Mouse (Mus musculus) layer of hippocampus, adult 8-10 months (tissue): ENCODE data around the gene Sec61g. TPM values are rescaled to one million over a fixed set of nuclear protein-coding genes. Genes with fewer than 3 reads are reported as not detected.
"Not testable (repeated sequence)": the region's sequence is repeated elsewhere in the genome, so short reads cannot be mapped to it uniquely, and the experiment has no call there.

Experiments used
- DNase-seq, 2 experiments: peaks; one replicate each; pipeline ENCODE4 v3.0.0; 2022; ENCODE audit warnings: low spot score in 2 of 2
- total RNA-seq, 4 experiments: library from RNA; stranded (reverse); gene quantifications; 2 replicates each; pipeline ENCODE4 v1.2.4; 2022

Gene Sec61g
- total RNA-seq, result 10 to 100 TPM in 2 of 4 experiments, 1 to 10 TPM in 2; 8.2 to 13.9 (median 10.1) TPM

DNA sequence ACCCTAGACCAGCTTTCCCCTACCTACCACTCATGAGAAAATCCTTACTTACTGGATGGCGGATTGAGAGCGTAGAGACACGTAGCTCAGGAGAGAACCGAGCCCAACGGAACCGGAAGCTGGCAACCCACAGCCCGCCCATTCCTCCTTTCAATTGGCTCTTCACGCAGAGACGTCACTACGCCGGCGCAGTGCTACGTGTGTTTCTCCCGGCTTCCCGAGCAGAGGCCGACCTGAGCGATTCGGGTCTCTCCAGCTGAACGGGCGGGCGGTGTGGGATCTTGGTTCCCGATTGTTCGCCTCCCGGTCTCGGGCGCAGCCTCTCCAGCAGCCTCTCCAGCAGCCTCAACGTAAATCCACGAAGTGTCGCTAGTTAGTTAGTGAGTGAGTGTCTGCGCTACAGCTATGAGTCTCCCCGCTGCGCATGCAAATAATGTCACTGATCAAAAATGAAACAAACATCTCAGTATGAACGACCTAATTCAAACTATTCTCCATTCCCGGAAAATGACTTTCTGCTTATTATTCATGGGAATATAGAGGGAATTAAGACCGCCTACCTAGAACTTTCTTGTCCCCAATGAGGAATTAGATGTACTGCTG is at the start of gene Sec61g:
Gene Sec61g, minus strand, starts transcription at position 433 of the 603 bp plus-strand sequence.
- DNase-seq, result peak; percentile 92 to 93

DNA sequence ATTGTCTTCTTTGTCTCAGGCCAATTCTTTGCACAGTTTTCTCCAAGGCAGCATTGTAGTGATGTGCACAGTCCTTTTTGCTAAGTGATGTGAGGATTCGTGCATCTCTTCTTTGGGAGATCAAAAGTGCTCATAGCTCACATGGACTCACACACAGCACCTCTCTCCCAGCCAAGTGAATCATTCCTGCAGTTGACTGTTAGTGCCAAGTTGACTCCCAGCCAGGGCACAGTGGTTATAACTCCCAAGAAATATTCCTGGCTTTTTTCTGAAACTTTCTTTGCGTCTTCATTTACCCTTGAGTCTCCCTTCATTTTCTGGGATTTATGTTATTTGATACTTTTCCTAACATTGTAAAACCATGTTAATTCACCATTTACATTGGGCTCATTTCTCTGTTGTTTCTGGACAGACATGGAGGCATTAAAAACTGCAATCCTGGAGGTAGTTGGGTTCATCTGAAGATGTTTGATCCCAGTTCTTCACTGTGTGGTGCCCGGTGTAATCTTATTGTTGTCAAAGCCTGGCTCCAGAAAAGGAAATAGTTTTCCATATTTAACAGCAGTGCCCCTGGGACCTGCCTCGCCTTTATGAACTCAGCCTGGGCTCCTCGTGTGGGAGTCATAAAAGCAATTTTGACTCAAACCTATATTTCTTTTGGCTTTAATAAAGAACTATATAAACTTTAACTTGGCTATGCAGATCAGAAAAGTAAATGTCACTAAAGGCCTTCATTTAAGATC is 38.3 kb upstream of the Sec61g start:
- no peak for DNase-seq

DNA sequence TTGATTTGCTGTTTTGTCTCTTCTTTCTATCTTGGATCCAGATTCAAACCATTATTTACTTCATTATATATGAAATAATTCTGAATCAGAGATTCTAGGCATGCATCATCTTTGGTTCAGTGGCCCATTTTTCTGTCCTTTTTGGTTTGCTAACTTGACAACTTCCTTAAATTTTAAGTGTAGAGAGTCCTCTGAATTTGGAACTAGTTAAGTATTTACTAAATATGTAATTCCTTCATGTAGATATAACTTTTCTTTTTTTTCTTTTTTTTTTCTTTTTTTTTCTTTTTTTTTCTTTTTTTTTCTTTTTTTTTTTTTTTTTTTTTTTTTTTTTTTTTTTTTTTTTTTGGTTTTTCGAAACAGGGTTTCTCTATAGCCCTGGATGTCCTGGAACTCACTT is 29.1 kb upstream of the Sec61g start:
- no peak for DNase-seq

DNA sequence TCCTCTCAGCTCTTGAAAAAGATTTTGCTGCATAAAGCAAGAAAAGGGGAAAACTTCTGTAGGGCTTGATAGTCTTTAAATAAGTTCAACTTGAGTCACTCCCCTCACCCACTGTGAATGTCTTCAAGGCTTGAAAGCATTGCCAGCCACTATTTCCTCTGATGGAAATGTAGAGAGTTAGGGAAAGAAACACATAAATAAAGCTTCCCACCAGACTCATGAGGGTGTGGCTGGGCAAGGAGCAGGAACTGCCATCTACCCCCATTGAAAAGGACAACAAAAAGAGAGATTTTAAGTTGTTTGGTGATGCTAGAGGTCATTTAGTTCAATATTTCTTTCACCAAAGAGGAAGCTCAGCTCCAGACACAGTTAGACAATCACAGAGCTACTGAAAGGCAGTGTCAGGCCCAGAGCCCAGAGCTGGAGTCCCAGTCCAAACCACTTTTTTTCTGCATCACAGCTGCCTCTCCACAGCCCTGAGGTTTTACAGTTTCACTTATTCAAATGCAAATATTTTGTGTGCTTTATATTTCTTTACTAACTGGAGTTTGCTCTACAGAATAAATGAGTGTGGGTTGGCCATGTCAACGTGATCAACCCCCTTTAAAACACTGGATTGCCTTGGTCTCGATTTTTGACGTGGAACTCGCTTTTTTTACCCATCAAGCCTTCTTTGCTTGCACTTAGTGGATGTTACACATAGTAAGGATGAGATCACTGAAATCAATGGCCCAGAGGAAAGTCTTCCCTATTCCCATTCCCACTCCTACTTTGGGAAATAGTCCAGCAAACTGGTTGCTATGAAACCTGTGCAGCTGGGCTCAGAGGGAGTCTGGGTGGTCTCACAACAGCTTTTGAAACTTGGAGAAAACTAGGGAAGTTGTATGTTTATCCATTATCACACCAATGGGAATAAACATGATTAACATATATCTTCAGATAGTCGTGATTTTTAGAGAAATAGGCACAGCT is 26.6 kb upstream of the Sec61g start:
- no peak for DNase-seq

DNA sequence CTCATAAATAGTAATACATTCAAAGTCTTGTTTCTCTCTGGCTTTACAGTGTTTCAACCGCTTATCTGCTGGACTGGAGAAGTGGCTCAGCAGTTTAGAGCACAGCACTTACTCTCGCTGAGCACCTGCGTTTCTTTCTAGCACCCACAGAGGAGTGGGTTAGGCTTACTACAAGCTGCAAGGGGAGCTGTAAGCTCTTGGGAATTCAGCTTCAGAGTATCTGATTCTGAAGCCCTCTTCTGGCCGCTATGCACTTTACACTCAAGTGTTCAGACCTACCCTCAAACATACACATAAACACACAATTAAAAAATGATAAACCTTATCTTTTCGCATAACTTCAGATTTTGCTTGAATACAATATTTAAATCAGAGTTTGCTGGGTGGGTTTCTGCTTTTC is 24.6 kb upstream of the Sec61g start:
- no peak for DNase-seq

DNA sequence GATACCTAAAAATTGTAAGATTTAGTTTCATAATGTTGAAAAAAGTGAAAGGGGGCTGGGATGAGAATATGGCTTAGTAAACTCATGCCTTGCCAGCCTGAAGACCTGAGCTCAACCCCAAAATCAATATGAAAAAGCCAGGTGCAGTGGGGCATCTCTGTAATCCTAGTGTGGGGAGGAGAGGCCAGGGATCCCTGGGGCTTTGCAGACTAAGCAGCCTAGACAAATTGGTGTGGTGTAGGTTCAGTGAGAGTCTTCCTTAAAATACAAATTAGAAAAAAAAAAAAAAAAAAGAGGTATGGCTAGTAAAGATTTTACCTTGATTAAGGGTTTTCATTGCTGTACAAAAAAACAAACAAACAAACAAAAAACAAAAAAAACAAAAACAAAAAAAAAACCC is 20.6 kb upstream of the Sec61g start:
- no peak for DNase-seq

DNA sequence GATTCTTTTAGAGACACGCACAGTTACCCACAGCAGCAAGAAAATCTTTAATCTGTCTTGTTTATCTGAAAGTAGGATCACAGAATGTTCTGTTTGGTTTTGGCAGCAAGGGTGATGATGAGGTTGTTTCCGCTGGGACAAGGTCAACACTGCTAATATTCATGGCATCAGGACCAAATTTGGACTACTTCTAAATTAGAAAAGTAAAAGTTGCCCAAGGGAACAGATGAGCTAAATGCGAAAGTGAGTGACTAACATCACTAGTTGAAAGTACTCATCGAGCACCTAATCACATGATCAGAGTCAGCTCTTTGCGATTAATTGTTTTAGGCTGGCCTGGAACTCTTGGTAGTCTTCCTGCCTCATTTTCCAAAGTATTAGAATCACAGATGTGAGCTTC is 20.1 kb upstream of the Sec61g start:
- no peak for DNase-seq

DNA sequence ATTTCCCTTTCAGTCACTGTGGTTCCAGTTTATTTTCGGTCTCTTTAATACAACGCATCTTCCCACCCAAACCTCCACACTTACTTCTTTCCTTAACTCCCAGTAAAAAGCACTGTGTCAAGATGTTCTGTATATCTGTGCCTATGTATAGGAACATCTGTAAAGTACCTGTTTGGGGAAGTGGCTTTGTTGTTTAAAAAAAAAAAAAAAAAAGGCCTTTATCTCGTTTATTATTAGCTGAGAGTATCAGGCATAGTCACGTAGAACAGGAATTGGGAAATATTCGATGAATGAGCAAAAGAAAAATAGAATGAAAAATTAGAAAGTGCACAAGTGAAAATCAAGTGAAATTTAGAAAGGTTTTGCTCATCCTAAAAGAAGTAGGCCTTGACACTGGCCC is 19.5 kb upstream of the Sec61g start:
- no peak for DNase-seq

DNA sequence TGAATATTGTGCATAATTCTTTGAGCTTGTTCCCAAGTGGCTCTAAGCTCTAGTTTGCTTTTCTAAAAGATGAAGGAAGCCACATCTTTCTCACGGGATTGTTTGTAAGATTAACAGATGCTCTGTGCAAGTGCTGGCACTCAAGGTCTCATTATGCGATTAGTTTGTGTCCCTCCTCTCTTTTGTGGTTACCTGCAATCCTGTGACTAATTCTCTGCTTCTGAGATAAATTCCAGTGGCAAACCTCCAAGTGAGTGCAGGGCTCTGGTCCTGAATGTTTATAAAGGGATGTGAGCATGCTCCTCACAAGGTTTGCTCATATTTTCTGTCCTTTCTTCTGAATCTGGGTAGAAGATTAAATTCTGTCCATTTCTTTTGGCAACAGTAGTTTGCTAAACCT is 18.2 kb upstream of the Sec61g start:
- no peak for DNase-seq

DNA sequence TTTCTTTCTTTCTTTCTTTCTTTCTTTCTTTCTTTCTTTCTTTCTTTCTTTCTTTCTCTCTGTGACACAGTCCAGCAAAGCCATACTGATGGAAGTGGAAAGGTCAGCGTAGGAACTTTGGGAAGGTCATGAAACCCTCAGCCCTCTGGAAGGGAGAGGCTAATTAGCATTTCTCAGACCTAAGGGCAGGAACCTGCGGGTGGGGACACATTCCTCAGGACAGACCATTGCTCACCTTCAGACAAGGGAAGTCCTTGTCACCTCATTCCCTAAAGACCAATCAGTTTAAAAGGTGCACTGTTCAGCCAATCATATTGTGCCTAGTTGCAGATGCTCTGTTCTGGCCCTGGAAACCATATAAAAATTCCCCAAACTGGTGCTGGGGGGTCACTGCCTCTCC is 17.4 kb upstream of the Sec61g start:
- no peak for DNase-seq

DNA sequence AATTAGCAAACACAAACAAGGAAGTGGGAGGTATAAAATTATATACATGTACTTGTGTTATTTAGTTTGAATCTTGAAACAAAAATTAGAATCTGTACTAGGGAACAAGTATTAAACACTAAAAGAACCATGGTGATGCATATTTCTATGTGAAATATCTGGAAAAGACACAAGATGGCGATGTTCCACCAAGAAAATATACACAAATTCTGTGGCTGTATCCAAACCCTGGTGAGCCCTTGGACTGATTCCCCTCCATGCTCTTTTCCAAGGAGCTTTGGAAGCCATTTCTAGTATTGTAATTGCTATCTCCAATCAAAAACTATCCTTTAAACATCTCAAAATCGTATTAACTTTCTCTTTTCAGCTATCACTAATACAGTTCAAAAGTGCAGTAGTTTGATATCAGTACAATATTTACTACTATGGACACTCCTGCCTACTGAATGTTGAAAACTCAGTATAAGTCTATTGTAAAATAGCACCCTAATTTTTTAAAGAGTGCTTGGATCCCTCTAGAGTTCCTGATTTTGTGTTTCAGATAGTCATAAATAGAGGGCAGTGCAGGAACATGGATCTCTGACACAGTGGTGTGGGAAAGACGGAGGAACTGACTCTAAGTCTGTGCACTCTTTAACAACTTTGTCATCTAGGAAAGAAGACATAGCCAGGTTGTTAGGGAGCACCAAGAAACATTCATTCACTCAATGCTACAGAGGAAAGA is 16.8 kb upstream of the Sec61g start:
- no peak for DNase-seq

DNA sequence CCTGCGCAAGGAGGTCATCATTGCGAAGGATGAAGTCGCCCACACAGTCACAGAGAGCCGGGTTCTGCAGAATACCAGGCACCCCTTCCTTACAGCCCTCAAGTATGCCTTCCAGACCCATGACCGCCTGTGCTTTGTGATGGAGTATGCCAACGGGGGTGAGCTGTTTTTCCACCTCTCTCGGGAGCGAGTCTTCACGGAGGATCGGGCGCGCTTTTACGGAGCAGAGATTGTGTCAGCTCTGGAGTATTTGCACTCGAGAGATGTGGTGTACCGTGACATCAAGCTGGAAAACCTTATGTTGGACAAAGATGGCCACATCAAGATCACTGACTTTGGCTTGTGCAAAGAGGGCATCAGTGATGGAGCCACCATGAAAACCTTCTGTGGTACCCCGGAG is 6.8 kb upstream of the Sec61g start:
- DNase-seq, result not testable (repeated sequence)

DNA sequence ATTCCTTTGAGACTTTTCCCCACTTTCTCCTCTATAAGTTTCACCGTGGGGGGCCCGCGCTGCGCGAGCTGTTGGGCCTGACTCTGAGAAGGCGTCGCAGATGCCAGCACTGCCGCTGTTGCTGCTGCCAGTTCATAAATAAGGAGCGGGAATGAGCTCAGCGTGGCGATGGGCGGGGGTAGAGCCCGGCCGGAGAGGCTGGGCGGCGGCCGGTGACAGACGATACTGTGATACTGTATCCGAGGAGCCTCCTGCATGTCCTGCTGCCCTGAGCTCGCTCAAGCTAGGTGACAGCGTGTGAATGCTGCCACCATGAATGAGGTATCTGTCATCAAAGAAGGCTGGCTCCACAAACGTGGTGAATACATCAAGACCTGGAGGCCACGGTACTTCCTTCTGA is 5.9 kb upstream of the Sec61g start:
- not testable (repeated sequence) for DNase-seq

DNA sequence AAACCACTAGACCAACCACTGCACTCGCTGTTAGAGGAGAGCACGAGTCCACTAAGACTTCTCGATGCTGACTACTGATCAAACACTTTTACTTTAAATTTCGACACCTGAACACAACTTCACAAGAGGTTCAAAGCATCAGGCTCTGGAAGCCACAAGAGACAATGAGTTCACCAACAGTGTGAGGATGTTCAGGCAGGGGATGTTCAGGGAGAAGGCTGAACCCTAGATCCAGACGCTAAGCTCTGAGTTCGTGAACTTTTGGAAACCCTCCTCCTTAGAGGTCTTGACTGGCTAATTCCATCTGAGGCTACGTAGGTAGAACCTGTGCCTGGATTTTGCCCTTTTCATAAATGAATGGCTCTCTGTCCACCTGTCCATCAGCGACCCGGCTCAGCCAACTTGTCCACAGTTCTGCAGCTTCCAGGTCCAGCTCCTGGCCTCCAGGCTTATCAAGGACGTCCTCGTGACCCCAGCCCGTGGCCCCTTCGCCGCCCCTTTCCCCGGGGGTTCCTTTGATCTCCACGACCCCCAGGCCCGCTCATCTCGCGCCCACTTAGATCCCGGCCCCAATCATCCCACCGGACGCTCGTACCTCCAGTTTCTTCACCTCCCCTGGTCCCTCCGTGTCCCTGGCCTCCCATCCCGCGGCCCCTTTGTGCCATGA is 766 bp downstream of the Sec61g start:
- DNase-seq, result no peak

DNA sequence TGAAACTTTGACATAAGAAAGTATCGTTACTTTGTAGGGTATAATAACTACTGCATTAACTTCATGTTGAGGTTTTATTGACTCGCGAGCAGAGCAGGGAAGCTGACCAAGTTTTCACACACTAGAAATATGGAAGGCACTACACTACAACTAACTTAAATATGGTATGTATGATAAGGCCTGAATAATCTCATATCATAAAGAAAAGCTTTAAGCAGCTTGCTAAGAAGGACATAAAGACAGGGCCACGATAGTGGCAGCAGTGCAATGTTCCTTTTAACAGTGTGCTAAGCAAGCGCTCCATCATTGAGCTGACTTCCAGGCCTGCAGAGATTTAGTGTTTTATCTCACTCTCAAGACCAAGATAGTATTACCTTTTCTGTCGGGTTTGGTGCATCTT is 2.3 kb downstream of the Sec61g start:
- no peak for DNase-seq

DNA sequence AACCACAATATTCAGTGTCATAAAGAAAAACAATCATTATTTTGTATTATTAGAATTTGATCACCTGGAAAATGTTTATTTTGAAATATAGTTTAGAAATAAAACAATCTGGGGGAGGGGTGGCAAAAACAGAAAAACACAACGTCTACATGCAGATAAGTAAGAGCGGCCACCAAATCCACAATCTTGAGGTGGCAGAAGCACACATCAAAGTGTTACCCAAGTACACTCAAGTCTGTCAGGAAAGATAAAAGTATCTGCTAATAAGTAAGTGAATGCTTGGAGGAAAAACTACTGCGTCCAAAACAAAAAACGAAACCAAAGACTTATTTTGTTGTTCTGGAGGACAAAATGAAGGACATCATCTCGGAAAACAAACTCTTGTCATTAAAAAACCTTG is 5.1 kb downstream of the Sec61g start:
- DNase-seq, result no peak

DNA sequence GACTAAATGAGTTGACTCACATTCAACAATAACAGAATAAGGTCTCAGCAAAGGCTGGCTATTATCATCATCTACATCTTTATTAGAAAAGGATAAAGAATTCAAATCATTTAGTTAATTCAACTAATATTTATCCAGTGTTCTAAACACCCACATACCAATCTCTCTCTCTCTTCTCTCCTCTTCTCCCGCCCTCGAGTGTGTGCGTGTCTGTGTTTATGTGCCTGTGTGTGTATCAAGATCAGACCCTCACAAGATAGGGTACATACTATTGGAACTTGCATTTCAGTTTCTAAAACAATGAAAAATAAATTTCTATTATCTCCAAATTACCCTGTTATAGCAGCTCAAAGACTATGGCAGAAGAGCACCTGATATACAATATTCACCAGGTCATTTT is 5.5 kb downstream of the Sec61g start:
- DNase-seq, result no peak

DNA sequence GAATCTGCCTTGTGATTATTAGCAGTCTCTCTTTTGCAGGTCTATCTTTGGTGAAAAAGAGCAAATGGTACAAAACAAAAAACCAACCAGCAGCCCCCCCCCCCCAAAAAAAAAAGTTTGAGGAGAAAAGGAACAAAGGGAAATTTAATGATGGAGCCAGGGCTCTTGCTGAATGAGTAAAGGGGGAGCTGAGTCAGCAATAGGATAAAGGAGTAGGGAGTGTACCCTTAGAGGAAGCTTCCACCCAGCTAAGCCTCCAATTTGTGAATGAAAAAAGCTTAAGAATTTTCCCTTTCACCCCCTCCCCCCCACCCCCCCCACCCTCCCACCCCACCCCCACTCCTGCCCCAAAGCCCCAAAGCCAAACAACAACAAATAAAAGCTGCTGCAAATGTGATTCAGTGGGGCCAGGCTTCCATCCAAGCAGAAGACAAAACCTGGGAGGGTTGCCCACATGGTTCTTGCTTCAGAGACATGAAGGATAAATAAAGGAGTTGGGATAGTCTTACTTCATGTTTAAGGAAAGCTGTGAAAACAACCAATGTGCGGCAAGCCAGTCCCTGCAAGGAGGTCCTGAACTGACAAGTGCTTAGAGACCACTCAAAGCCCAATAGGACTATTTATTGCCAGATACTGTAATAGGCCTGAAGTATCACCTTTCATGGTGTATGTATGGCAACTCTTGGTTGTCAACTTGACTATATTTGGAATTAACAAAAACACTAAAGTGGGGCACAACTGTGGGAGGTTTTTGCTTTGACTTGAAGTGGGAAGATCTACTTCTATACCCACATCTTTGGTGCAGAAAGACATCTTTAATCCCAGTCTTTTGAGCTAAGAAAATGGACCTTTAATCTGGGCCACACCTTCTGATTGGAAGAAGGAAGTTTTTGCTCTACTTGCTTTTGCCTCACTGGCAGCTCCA is 9.3 kb downstream of the Sec61g start:
- no peak for DNase-seq
